Mouse (Mus musculus) heart, adult 2 months (tissue): ENCODE data around the gene Crim1.
A peak's percentile ranks its signal among the peaks of the same experiment; 100 is the strongest.

ENCODE experiments used
- CTCF ChIP-seq: fragments of 200-600 bp; IDR thresholded peaks from 2 replicates; pipeline ENCODE4 v1.8.1; 2022; ENCODE audit warnings: antibody characterized with exemption, mild to moderate bottlenecking, moderate library complexity
- EP300 ChIP-seq: fragments of 200-500 bp; IDR thresholded peaks from 2 replicates; pipeline ENCODE4 v1.6.1; 2011; ENCODE audit warnings: low read depth, low read length, control low read depth; ENCODE audit not compliant: insufficient read depth
- POLR2A ChIP-seq: fragments of 200-500 bp; IDR thresholded peaks from 2 replicates; pipeline ENCODE4 v1.6.1; 2011; ENCODE audit warnings: mild to moderate bottlenecking, low read depth, low read length, control low read depth; ENCODE audit not compliant: insufficient read depth

GRCm38 (mm10) chr17:78406854-78407253 is 206.8 kb downstream of the Crim1 start:
- TF ChIP-seq POLR2A (no peak), CTCF (no peak), EP300 (0 out of 2 replicates have a peak, but pooled peaks have one; percentile 43)
